Mouse (Mus musculus): ENCODE data around the gene Cdkn2aipnl.

Gene Cdkn2aipnl

GRCm38 (mm10) chr11:52003772-52004528 lies 36.5 kb downstream of the Cdkn2aipnl start, which contains the start of gene Cdkl3:
Gene Cdkl3, plus strand, starts transcription at chr11:52004221.
- DNase-seq (ENCODE audit: low spot score) = peak; percentile 94

- no peak for DNase-seq (ENCODE audit: low spot score)
These were observed 38.1 kb downstream of the Cdkn2aipnl start for GRCm38 (mm10) chr11:52005586-52005985.

GRCm38 (mm10) chr11:52011011-52011410 lies 43.5 kb downstream of the Cdkn2aipnl start:
- DNase-seq (ENCODE audit: low spot score) = no peak

- no peak for DNase-seq (ENCODE audit: low spot score)
These were observed 44.1 kb downstream of the Cdkn2aipnl start for GRCm38 (mm10) chr11:52011541-52011940.

GRCm38 (mm10) chr11:52018217-52018616 lies 50.8 kb downstream of the Cdkn2aipnl start:
- no peak for DNase-seq (ENCODE audit: low spot score)
